Mouse (Mus musculus) hindbrain, embryonic 11.5 days (tissue): ENCODE results near the gene Zfp746. TPM values are rescaled to one million over a fixed set of nuclear protein-coding genes. Genes with fewer than 3 reads are reported as not detected.
"Not testable (repeated sequence)": the region's sequence is repeated elsewhere in the genome, so short reads cannot be mapped to it uniquely, and the experiment has no call there.

Experiments
- ATAC-seq: fragments of 200-750 bp; cut with Nextera tagmentation; 2 replicates; pipeline ENCODE4 v1.8.0; 2017; ENCODE audit warnings: mild to moderate bottlenecking, moderate TSS enrichment, moderate library complexity; ENCODE audit not compliant: low FRiP score
- DNase-seq: peaks from one replicate; pipeline ENCODE4 v3.0.0-alpha.2; 2015; ENCODE audit warnings: low spot score
- H3K27ac ChIP-seq: fragments of 300-500 bp; sonication (generic); 2 replicates; pipeline ENCODE4 v1.5.1; 2014; ENCODE audit warnings: mild to moderate bottlenecking, low read depth, low read length
- H3K27me3 ChIP-seq: fragments of 300-500 bp; sonication (generic); 2 replicates; pipeline ENCODE4 v1.6.1; 2014; ENCODE audit warnings: mild to moderate bottlenecking, low read length, moderate library complexity, mixed read lengths; ENCODE audit not compliant: control insufficient read depth, insufficient read depth
- H3K36me3 ChIP-seq: fragments of 300-500 bp; sonication (generic); 2 replicates; pipeline ENCODE4 v1.6.1; 2014; ENCODE audit warnings: mild to moderate bottlenecking, low read length, moderate library complexity, mixed read lengths; ENCODE audit not compliant: control insufficient read depth, insufficient read depth
- H3K4me1 ChIP-seq: fragments of 300-500 bp; sonication (generic); replicated peaks from 2 replicates; pipeline ENCODE4 v1.6.1; 2014; ENCODE audit warnings: low read length, mixed read lengths; ENCODE audit not compliant: control insufficient read depth, insufficient read depth
- H3K4me2 ChIP-seq: fragments of 300-500 bp; sonication (generic); replicated peaks from 2 replicates; pipeline ENCODE4 v1.6.1; 2014; ENCODE audit warnings: mild to moderate bottlenecking, low read depth, low read length
- H3K4me3 ChIP-seq: fragments of 300-500 bp; sonication (generic); 2 replicates; pipeline ENCODE4 v1.5.1; 2014; ENCODE audit warnings: low read depth, low read length
- H3K9ac ChIP-seq: fragments of 300-500 bp; sonication (generic); 2 replicates; pipeline ENCODE4 v1.6.1; 2014; ENCODE audit warnings: low read depth, low read length
- H3K9me3 ChIP-seq: fragments of 300-500 bp; sonication (generic); 2 replicates; pipeline ENCODE4 v1.6.1; 2016; ENCODE audit warnings: low read length; ENCODE audit not compliant: control insufficient read depth
- WGBS: fragments of 180-500 bp; shearing (Covaris S2); extraction: QIAGEN DNeasy Blood & Tissue Kit; methylation state at CpG from one replicate; pipeline ENCODE4 v1.1.7; 2014; 5-methylcytosine and 5-hydroxymethylcytosine counted together
- polyA plus RNA-seq: library from polyadenylated mRNA; unstranded; fragments of >200 nt; fragmentation: Nextera tagmentation; extraction: Ambion mirVana; gene quantifications from 2 replicates; pipeline ENCODE4 v1.2.1, GENCODE M21; 2014

The Zfp746 gene
- 20.7 and 23.9 TPM in 2 replicates for polyA plus RNA-seq

- peaks cover 3% of the 10 kb centered on the region; the same call in 1 of the 2 replicates for H3K4me1 ChIP-seq
- peak within 1 kb of the TSS; percentile 74 for H3K4me2 ChIP-seq
- peak within 1 kb of the TSS; percentile 89 for H3K4me3 ChIP-seq
- peak within 1 kb of the TSS; percentile 96 for H3K9ac ChIP-seq
- peak within 1 kb of the TSS; percentile 86 for H3K27ac ChIP-seq
- H3K27me3 ChIP-seq, result no peaks in the 10 kb centered on the region
- peaks cover 8% of the 10 kb centered on the region; the same call in 1 of the 2 replicates for H3K36me3 ChIP-seq
- WGBS, result under 1% methylated on average over 37 of the region's 53 CpGs
- H3K9me3 ChIP-seq, result no peaks in the 10 kb centered on the region
- ATAC-seq, result peak; percentile 95
- DNase-seq, result peak; percentile 93
Measured at GRCm38 (mm10) chr6:48086471-48086878, at the start of gene Zfp746. Gene Zfp746, minus strand, starts transcription at chr6:48086593.

GRCm38 (mm10) chr6:48121092-48121491 is 34.7 kb upstream of the Zfp746 start:
- WGBS, result 77% methylated on average over 4 of the region's 4 CpGs
- not testable (repeated sequence) for H3K27ac ChIP-seq, H3K4me1 ChIP-seq, H3K4me2 ChIP-seq, ATAC-seq, H3K27me3 ChIP-seq, H3K4me3 ChIP-seq, H3K9ac ChIP-seq, H3K9me3 ChIP-seq, H3K36me3 ChIP-seq
- peak; percentile 46 for DNase-seq

GRCm38 (mm10) chr6:48116036-48116435 is 29.6 kb upstream of the Zfp746 start:
- Histone ChIP-seq H3K27me3 (no peaks in the 10 kb centered on the region), H3K4me1 (no peaks in the 10 kb centered on the region), H3K27ac (no peak overlapping the region), H3K9me3 (no peaks in the 10 kb centered on the region), H3K9ac (no peak overlapping the region), H3K4me3 (no peak overlapping the region), H3K36me3 (no peaks in the 10 kb centered on the region), H3K4me2 (no peak overlapping the region)
- 85% methylated on average over 3 of the region's 3 CpGs for WGBS
- DNase-seq (no peak), ATAC-seq (no peak)

DNA sequence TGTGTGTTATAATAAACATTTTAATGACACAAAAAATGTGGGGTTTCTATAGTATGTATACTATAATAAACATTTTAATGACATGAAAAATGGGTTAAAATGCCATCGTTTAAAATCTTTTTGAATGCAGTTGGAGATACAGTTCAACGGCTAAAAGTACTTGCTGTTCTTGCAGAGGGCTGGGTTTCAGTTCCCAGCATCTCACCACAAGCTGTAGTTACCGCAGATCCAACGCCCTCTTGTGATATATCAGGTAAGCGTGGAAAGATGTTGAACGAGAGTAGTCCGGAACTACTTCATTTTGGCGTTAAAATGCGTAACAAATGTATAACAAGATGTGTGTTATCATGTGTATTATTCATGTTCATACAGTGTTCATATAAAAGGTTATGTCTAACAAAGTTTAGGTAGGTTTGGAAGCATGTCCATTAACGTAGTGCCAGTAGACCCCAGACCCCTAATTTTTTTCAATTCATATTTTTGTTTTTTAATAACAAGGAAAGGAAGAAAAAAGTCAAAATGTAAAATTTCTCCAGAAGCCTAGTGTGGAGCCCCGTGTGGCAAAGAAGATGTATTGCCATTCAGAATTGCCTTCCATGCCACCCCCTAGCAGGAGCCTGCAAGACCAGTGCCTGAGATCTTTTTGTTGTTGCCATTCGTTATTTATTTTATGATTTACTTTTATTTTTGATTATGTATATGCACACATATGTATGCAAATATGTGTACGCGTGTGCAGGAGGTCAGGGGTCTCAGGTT is 743 bp upstream of the Zfp746 start:
- WGBS, result 40% methylated on average over 14 of the region's 14 CpGs
- H3K4me3 ChIP-seq, result peak overlapping the region; percentile 89
- H3K4me1 ChIP-seq, result peaks cover 3% of the 10 kb centered on the region; the same call in 1 of the 2 replicates
- no peaks in the 10 kb centered on the region for H3K27me3 ChIP-seq
- H3K9me3 ChIP-seq, result no peaks in the 10 kb centered on the region
- H3K9ac ChIP-seq, result no peak overlapping the region
- no peak overlapping the region for H3K27ac ChIP-seq
- 0 out of 2 replicates have a peak, but pooled peaks cover 6% of the 10 kb centered on the region for H3K36me3 ChIP-seq
- peak overlapping the region; percentile 74 for H3K4me2 ChIP-seq
- DNase-seq, result peak; percentile 14
- no peak for ATAC-seq

- Histone ChIP-seq H3K9me3 (no peaks in the 10 kb centered on the region), H3K27me3 (no peaks in the 10 kb centered on the region), H3K4me3 (peak overlapping the region; percentile 89), H3K4me2 (peak overlapping the region; percentile 74), H3K27ac (peak overlapping the region; percentile 86), H3K4me1 (peaks cover 3% of the 10 kb centered on the region; the same call in 1 of the 2 replicates), H3K36me3 (peaks cover 8% of the 10 kb centered on the region), H3K9ac (peak overlapping the region; percentile 96)
- ATAC-seq (peak; percentile 93), DNase-seq (peak; percentile 74)
- WGBS, result 3% methylated on average over 63 of the region's 72 CpGs
Measured at GRCm38 (mm10) chr6:48085521-48086404, 630 bp downstream of the Zfp746 start.

GRCm38 (mm10) chr6:48083733-48084191 is 2.6 kb downstream of the Zfp746 start:
- H3K4me1 ChIP-seq, result peaks cover 3% of the 10 kb centered on the region; the same call in 1 of the 2 replicates
- H3K9me3 ChIP-seq, result no peaks in the 10 kb centered on the region
- no peaks in the 10 kb centered on the region for H3K27me3 ChIP-seq
- H3K27ac ChIP-seq, result no peak overlapping the region
- no peak overlapping the region for H3K9ac ChIP-seq
- peaks cover 11% of the 10 kb centered on the region for H3K36me3 ChIP-seq
- ATAC-seq (no peak), DNase-seq (no peak)
- WGBS, result 95% methylated on average over 6 of the region's 6 CpGs
- no peak overlapping the region for H3K4me3 ChIP-seq
- no peak overlapping the region for H3K4me2 ChIP-seq

DNA sequence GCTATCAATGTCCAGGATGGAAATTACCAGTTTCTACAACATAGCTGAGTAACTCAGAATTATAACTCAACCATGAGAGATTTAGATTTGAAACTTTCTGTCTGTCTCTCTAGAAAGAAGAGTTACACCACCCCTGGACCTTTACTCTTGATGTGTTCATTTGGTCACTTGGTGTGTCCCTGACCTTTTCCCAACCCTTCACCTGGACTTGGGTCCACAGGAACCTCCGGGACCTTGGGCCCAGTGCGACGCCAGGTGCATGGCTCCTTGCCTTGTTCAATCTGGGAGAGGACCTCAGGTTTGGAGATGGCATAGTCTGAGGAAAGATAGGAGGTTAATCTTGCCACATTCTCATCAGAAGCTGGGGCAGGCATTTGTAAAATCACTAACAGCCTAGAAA is 4.4 kb downstream of the Zfp746 start:
- WGBS, result 99% methylated on average over 3 of the region's 3 CpGs
- Histone ChIP-seq H3K4me3 (no peak overlapping the region), H3K9ac (no peak overlapping the region), H3K4me1 (peaks cover 3% of the 10 kb centered on the region; the same call in 1 of the 2 replicates), H3K27ac (no peak overlapping the region), H3K9me3 (no peaks in the 10 kb centered on the region), H3K4me2 (no peak overlapping the region), H3K36me3 (peaks cover 11% of the 10 kb centered on the region), H3K27me3 (no peaks in the 10 kb centered on the region)
- no peak for ATAC-seq
- no peak for DNase-seq

DNA sequence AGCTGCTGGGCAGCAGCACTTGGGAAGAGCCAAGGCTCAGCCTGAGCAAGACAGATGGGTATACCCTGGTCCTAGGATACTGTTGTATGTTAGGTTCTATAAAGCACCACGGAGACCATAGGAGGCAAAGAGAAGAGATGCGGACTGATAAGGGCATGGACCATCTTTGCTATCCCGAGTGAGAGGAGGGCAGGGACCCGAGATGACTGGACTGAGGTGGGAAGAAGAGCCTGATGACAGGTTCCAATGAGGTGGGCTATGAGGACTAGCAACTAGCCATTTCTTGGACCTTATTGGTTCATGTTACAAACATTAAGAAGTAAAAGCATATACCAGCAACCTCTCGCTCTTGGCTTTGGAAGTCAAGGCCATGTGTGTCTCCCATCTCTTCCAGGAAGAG is 5.4 kb downstream of the Zfp746 start:
- H3K36me3 ChIP-seq, result peaks cover 11% of the 10 kb centered on the region
- no peak overlapping the region for H3K27ac ChIP-seq
- no peak overlapping the region for H3K4me2 ChIP-seq
- H3K9ac ChIP-seq, result no peak overlapping the region
- peaks cover 3% of the 10 kb centered on the region; the same call in 1 of the 2 replicates for H3K4me1 ChIP-seq
- ATAC-seq, result no peak
- WGBS, result 91% methylated on average over 5 of the region's 5 CpGs
- H3K4me3 ChIP-seq, result no peak overlapping the region
- H3K9me3 ChIP-seq, result no peaks in the 10 kb centered on the region
- DNase-seq, result no peak
- H3K27me3 ChIP-seq, result no peaks in the 10 kb centered on the region
